Mouse (Mus musculus): ENCODE measurements around the gene Tbc1d2. TPM values are rescaled to one million over a fixed set of nuclear protein-coding genes. Genes with fewer than 3 reads are reported as not detected.

The Tbc1d2 gene
- polyA plus RNA-seq, 1 experiment from 2014 or later = 0.83 TPM

GRCm38 (mm10) chr4:46574024-46574753 lies 75.8 kb downstream of the Tbc1d2 start:
- no peak for DNase-seq
- H3K9ac ChIP-seq (replicated peaks) = no peak overlapping the region
- no peaks in the 10 kb centered on the region for H3K36me3 ChIP-seq (replicated peaks; ENCODE audit: insufficient read depth, low read length)
- H3K4me3 ChIP-seq (ENCODE audit: low read depth, low read length) = no peak overlapping the region
- no peaks in the 10 kb centered on the region for H3K27me3 ChIP-seq (ENCODE audit: insufficient read depth, low read length)
- ATAC-seq = no peak
- H3K9me3 ChIP-seq (ENCODE audit: low read length) = no peaks in the 10 kb centered on the region
- H3K27ac ChIP-seq (ENCODE audit: low read depth) = peak overlapping the region; percentile 72
- H3K4me1 ChIP-seq (ENCODE audit: insufficient read depth) = peaks cover 9% of the 10 kb centered on the region; the same call in 1 of the 2 replicates
- H3K4me2 ChIP-seq (ENCODE audit: low read depth, low read length) = peak overlapping the region; percentile 45; the same call in 1 of the 2 replicates
- TF ChIP-seq EP300 (IDR thresholded peaks at IDR 0.05; ENCODE audit: low read depth) = no peak
- TF ChIP-seq CTCF (IDR thresholded peaks at IDR 0.05; ENCODE audit: low read depth) = no peak
- WGBS (ENCODE audit: insufficient replicate concordance) = 36% methylated on average over 9 of the region's 9 CpGs

GRCm38 (mm10) chr4:46572616-46573015 lies 77.4 kb downstream of the Tbc1d2 start:
- H3K4me2 ChIP-seq (ENCODE audit: low read depth, low read length) = no peak overlapping the region
- no peaks in the 10 kb centered on the region for H3K9me3 ChIP-seq (ENCODE audit: low read length)
- H3K27me3 ChIP-seq (ENCODE audit: insufficient read depth, low read length) = no peaks in the 10 kb centered on the region
- WGBS (ENCODE audit: insufficient replicate concordance) = 70% methylated on average over 4 of the region's 4 CpGs
- no peaks in the 10 kb centered on the region for H3K36me3 ChIP-seq (replicated peaks; ENCODE audit: insufficient read depth, low read length)
- DNase-seq (no peak), ATAC-seq (no peak)
- H3K4me3 ChIP-seq (ENCODE audit: low read depth, low read length) = no peak overlapping the region
- H3K4me1 ChIP-seq (ENCODE audit: insufficient read depth) = peaks cover 9% of the 10 kb centered on the region; the same call in 1 of the 2 replicates
- H3K9ac ChIP-seq (replicated peaks) = no peak overlapping the region
- TF ChIP-seq CTCF (IDR thresholded peaks at IDR 0.05; ENCODE audit: low read depth) = no peak
- no peak for TF ChIP-seq EP300 (IDR thresholded peaks at IDR 0.05; ENCODE audit: low read depth)
- H3K27ac ChIP-seq (ENCODE audit: low read depth) = no peak overlapping the region

DNA sequence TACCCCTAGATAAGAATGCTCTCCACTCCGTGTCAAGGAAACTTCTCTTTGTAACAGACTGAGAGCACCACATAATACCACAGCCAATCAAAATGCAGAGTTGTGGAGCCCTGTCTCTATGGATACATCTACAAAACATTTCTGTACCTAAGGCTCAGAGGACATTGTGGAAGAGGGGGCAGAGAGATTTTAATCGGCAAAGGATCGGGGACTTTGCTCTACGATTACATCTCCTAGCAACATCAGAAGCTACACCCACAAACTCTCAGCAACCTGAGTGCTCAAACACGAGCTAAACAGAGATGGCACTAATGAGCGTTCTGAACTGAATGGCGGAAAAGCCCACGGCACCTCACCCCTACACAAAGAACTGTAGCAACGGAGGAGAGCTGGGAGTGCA lies 78.3 kb downstream of the Tbc1d2 start:
- Histone ChIP-seq H3K36me3 (replicated peaks; ENCODE audit: insufficient read depth, low read length) (no peaks in the 10 kb centered on the region), H3K27me3 (ENCODE audit: insufficient read depth, low read length) (no peaks in the 10 kb centered on the region), H3K4me3 (ENCODE audit: low read depth, low read length) (no peak overlapping the region), H3K4me2 (ENCODE audit: low read depth, low read length) (no peak overlapping the region), H3K9ac (replicated peaks) (no peak overlapping the region), H3K27ac (ENCODE audit: low read depth) (no peak overlapping the region), H3K9me3 (ENCODE audit: low read length) (no peaks in the 10 kb centered on the region), H3K4me1 (ENCODE audit: insufficient read depth) (peaks cover 13% of the 10 kb centered on the region; the same call in 1 of the 2 replicates)
- WGBS (ENCODE audit: insufficient replicate concordance) = 87% methylated on average over 9 of the region's 9 CpGs
- TF ChIP-seq EP300 (IDR thresholded peaks at IDR 0.05; ENCODE audit: low read depth) (no peak), CTCF (IDR thresholded peaks at IDR 0.05; ENCODE audit: low read depth) (no peak)
- DNase-seq = no peak
- no peak for ATAC-seq

DNA sequence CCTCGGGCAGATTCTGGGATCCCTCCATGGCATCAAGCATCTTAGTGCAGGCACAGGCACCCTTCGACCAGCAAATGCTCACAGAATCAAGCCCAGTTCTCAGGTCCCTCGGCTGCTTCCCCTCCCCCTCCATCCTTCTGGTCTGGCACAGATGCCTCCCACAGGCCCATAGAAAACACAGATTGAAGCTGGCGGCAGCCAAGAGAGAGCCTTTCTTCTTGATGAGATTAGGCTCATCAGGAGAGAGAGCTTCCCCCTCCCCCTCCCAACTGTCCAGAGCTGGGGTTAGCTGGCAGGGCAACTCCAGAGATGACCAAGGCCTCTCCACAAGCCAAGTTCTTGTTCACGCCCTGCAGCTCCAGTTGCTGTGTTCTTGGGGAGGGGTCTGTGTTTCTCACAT lies 80.3 kb downstream of the Tbc1d2 start:
- no peaks in the 10 kb centered on the region for H3K36me3 ChIP-seq (replicated peaks; ENCODE audit: insufficient read depth, low read length)
- H3K27ac ChIP-seq (ENCODE audit: low read depth) = no peak overlapping the region
- whole genome bisulfite sequencing (ENCODE audit: insufficient replicate concordance) = 59% methylated on average over 5 of the region's 5 CpGs
- no peak overlapping the region for H3K9ac ChIP-seq (replicated peaks)
- H3K9me3 ChIP-seq (ENCODE audit: low read length) = no peaks in the 10 kb centered on the region
- H3K4me2 ChIP-seq (ENCODE audit: low read depth, low read length) = no peak overlapping the region
- H3K27me3 ChIP-seq (ENCODE audit: insufficient read depth, low read length) = no peaks in the 10 kb centered on the region
- DNase-seq = no peak
- ATAC-seq = no peak
- TF ChIP-seq EP300 (IDR thresholded peaks at IDR 0.05; ENCODE audit: low read depth) = no peak
- no peak for TF ChIP-seq CTCF (IDR thresholded peaks at IDR 0.05; ENCODE audit: low read depth)
- H3K4me3 ChIP-seq (ENCODE audit: low read depth, low read length) = no peak overlapping the region
- H3K4me1 ChIP-seq (ENCODE audit: insufficient read depth) = peaks cover 18% of the 10 kb centered on the region; the same call in 1 of the 2 replicates

GRCm38 (mm10) chr4:46568169-46568568 lies 81.8 kb downstream of the Tbc1d2 start:
- ATAC-seq = no peak
- Histone ChIP-seq H3K4me1 (ENCODE audit: insufficient read depth) (peaks cover 23% of the 10 kb centered on the region), H3K4me3 (ENCODE audit: low read depth, low read length) (no peak overlapping the region), H3K27ac (ENCODE audit: low read depth) (no peak overlapping the region), H3K27me3 (ENCODE audit: insufficient read depth, low read length) (no peaks in the 10 kb centered on the region), H3K9me3 (ENCODE audit: low read length) (no peaks in the 10 kb centered on the region), H3K9ac (replicated peaks) (no peak overlapping the region), H3K4me2 (ENCODE audit: low read depth, low read length) (no peak overlapping the region), H3K36me3 (replicated peaks; ENCODE audit: insufficient read depth, low read length) (no peaks in the 10 kb centered on the region)
- WGBS (ENCODE audit: insufficient replicate concordance) = 83% methylated on average over 8 of the region's 8 CpGs
- no peak for DNase-seq
- TF ChIP-seq CTCF (IDR thresholded peaks at IDR 0.05; ENCODE audit: low read depth) (no peak), EP300 (IDR thresholded peaks at IDR 0.05; ENCODE audit: low read depth) (no peak)

GRCm38 (mm10) chr4:46566931-46567671 lies 82.9 kb downstream of the Tbc1d2 start:
- no peak overlapping the region for H3K9ac ChIP-seq (replicated peaks)
- no peaks in the 10 kb centered on the region for H3K27me3 ChIP-seq (ENCODE audit: insufficient read depth, low read length)
- ATAC-seq (no peak), DNase-seq (no peak)
- 54% methylated on average over 8 of the region's 8 CpGs for WGBS (ENCODE audit: insufficient replicate concordance)
- no peak overlapping the region for H3K4me3 ChIP-seq (ENCODE audit: low read depth, low read length)
- H3K4me1 ChIP-seq (ENCODE audit: insufficient read depth) = peaks cover 23% of the 10 kb centered on the region
- TF ChIP-seq EP300 (IDR thresholded peaks at IDR 0.05; ENCODE audit: low read depth) (no peak), CTCF (IDR thresholded peaks at IDR 0.05; ENCODE audit: low read depth) (no peak)
- H3K27ac ChIP-seq (ENCODE audit: low read depth) = no peak overlapping the region
- no peaks in the 10 kb centered on the region for H3K36me3 ChIP-seq (replicated peaks; ENCODE audit: insufficient read depth, low read length)
- H3K9me3 ChIP-seq (ENCODE audit: low read length) = no peaks in the 10 kb centered on the region
- no peak overlapping the region for H3K4me2 ChIP-seq (ENCODE audit: low read depth, low read length)
